Mouse (Mus musculus) neural tube, embryonic 11.5 days (tissue): Measurements from ENCODE around the gene Jup. TPM values are rescaled to one million over a fixed set of nuclear protein-coding genes. Genes with fewer than 3 reads are reported as not detected.

Experiments
- ATAC-seq: fragments of 200-750 bp; cut with Nextera tagmentation; 2 replicates; pipeline ENCODE4 v1.8.0; 2017; ENCODE audit warnings: moderate number of reproducible peaks, mild to moderate bottlenecking, moderate TSS enrichment, moderate library complexity; ENCODE audit not compliant: insufficient read depth, low FRiP score, low TSS enrichment
- DNase-seq: peaks from one replicate; pipeline ENCODE4 v3.0.0-alpha.2; 2015; ENCODE audit warnings: low spot score
- H3K27ac ChIP-seq: fragments of 300-500 bp; sonication (generic); 2 replicates; pipeline ENCODE4 v1.5.1; 2014; ENCODE audit warnings: low read depth, mild to moderate bottlenecking, low read length
- H3K27me3 ChIP-seq: fragments of 300-500 bp; sonication (generic); 2 replicates; pipeline ENCODE4 v1.6.1; 2014; ENCODE audit warnings: mild to moderate bottlenecking, low read length, mixed read lengths; ENCODE audit not compliant: control insufficient read depth, insufficient read depth
- H3K36me3 ChIP-seq: fragments of 300-500 bp; sonication (generic); 2 replicates; pipeline ENCODE4 v1.6.1; 2014; ENCODE audit warnings: mild to moderate bottlenecking, low read length, moderate library complexity, mixed read lengths; ENCODE audit not compliant: control insufficient read depth, insufficient read depth
- H3K4me1 ChIP-seq: fragments of 300-500 bp; sonication (generic); 2 replicates; pipeline ENCODE4 v1.6.1; 2014; ENCODE audit warnings: low read length, mixed read lengths; ENCODE audit not compliant: control insufficient read depth, insufficient read depth
- H3K4me2 ChIP-seq: fragments of 300-500 bp; sonication (generic); 2 replicates; pipeline ENCODE4 v1.6.1; 2014; ENCODE audit warnings: low read depth, mild to moderate bottlenecking, moderate library complexity
- H3K4me3 ChIP-seq: fragments of 300-500 bp; sonication (generic); 2 replicates; pipeline ENCODE4 v1.5.1; 2014; ENCODE audit warnings: low read depth, low read length
- H3K9ac ChIP-seq: fragments of 300-500 bp; sonication (generic); 2 replicates; pipeline ENCODE4 v1.6.1; 2014; ENCODE audit warnings: mild to moderate bottlenecking, low read length
- H3K9me3 ChIP-seq: fragments of 300-500 bp; sonication (generic); 2 replicates; pipeline ENCODE4 v1.6.1; 2016; ENCODE audit warnings: low read length; ENCODE audit not compliant: control insufficient read depth
- WGBS: fragments of 180-500 bp; shearing (Covaris S2); extraction: QIAGEN DNeasy Blood & Tissue Kit; methylation state at CpG from one replicate; pipeline ENCODE4 v1.1.7; 2014; 5-methylcytosine and 5-hydroxymethylcytosine counted together
- polyA plus RNA-seq: library from polyadenylated mRNA; unstranded; fragments of >200 nt; fragmentation: Nextera tagmentation; extraction: Ambion mirVana; gene quantifications from 2 replicates; pipeline ENCODE4 v1.2.1, GENCODE M21; 2014

Jup gene
- polyA plus RNA-seq, 1 experiment from 2014 or later: 48.8 TPM

DNA sequence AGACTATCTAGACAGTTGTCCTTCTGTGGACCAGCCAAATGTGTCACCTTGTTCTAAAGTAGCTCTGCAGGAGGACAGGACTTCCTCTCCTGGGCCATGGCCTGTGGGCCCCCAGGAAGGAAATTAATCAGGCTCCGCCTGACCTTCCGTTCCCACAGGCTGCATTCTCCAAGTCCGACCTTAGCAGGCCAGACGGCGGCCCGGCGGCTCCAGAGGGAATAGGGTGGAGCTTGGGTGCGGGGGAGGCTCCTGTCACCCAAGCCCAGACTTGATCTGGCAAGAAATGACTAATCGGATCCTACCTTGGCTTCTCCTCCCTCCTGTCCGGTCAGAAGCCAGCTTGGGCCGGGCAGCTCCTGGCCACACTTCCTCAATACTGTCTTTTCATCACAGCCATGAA, 2.4 kb downstream of the Jup start:
- H3K27me3 ChIP-seq: peaks cover 16% of the 10 kb centered on the region
- H3K4me1 ChIP-seq: peaks cover 8% of the 10 kb centered on the region; the same call in 1 of the 2 replicates
- H3K36me3 ChIP-seq: no peaks in the 10 kb centered on the region
- WGBS: 37% methylated on average over 11 of the region's 11 CpGs
- H3K9me3 ChIP-seq: no peaks in the 10 kb centered on the region
- H3K9ac ChIP-seq: no peak overlapping the region
- H3K4me2 ChIP-seq: peak overlapping the region; percentile 57
- H3K27ac ChIP-seq: no peak overlapping the region
- no peak for DNase-seq
- no peak overlapping the region; the same call in 1 of the 2 replicates for H3K4me3 ChIP-seq
- no peak for ATAC-seq

DNA sequence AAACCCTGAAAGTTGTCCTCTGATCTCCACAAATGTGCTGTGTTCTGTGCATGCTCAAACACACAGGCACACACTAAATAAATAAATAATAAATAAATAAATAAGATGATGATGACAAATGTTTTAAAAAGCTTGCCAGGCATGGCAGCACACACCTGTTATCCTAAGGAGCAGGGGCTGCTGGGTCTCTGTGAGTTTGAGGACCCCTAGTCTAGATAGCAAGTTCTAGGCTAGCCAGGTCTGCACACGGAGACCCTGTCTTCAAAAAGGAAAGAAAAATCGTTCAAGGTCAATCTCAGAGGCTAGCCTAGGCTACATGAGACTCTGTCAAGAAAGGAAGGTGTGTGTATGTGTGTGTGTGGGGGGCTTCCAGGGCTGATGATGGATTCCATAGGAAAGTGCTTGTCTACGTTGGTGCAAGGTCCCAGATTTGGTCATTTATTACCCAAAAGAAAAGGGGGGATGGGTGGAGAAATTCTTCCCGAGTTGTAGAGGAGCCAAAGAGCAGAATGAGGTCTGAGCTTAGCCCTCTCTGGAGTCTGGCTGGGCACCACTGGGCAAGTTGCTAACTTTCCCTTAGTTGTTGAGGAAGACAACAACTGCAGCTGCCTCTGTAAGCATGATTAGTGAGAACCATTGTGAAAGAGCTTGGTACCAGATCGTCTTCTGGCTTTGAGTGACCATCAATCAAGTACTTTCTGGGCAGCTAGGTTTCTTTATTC, 3.0 kb downstream of the Jup start:
- ATAC-seq: no peak
- H3K4me3 ChIP-seq: no peak overlapping the region
- H3K9me3 ChIP-seq: no peaks in the 10 kb centered on the region
- peaks cover 16% of the 10 kb centered on the region for H3K27me3 ChIP-seq
- no peaks in the 10 kb centered on the region for H3K36me3 ChIP-seq
- WGBS: 53% methylated on average over 5 of the region's 5 CpGs
- DNase-seq: no peak
- H3K4me1 ChIP-seq: peaks cover 8% of the 10 kb centered on the region; the same call in 1 of the 2 replicates
- no peak overlapping the region; the same call in 1 of the 2 replicates for H3K4me2 ChIP-seq
- H3K9ac ChIP-seq: no peak overlapping the region
- no peak overlapping the region for H3K27ac ChIP-seq

DNA sequence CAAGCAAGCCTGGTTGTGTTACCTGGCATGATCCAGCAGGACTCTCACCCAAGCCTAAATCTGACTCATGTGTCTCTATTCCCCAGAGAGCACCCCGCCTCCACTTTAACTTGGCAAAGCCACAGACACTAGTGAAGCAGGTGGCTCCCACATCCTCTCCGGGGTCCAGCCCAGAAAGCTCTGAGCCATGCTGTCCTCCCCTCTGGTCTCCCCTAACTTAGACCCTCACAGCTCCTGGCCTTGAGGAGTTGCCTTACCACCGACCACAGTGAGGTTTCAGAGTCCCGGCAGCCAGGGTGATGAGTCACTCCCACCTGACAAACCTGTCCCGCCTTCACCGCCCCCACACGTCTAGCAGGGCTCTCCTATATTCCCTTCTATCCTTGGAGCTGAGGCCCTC, 3.8 kb downstream of the Jup start:
- Histone ChIP-seq H3K27me3 (peaks cover 16% of the 10 kb centered on the region), H3K36me3 (no peaks in the 10 kb centered on the region), H3K4me3 (no peak overlapping the region), H3K4me2 (no peak overlapping the region), H3K4me1 (peaks cover 8% of the 10 kb centered on the region; the same call in 1 of the 2 replicates), H3K9ac (no peak overlapping the region), H3K9me3 (no peaks in the 10 kb centered on the region), H3K27ac (no peak overlapping the region)
- DNase-seq (no peak), ATAC-seq (no peak)
- WGBS: 78% methylated on average over 7 of the region's 7 CpGs

DNA sequence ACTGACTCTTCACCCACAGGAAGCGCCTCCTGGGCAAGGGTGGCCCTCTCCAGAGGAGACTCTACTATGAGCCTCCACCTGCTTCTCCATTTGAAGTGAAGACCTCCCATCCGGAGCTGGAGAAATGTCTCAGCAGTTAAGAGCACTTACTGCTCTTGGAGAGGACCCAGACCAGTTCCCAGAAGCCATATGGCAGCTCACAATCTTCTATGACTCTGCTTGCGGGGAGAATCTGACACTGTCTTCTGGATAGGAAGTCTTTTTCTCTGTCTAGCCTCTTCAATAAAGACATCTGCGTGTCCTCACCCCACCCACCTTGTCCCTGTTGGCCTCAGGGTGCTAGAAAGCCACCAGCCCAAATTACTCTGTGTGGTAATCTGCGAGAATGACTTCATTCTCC, 4.6 kb downstream of the Jup start:
- WGBS: 78% methylated on average over 5 of the region's 5 CpGs
- no peak for ATAC-seq
- H3K36me3 ChIP-seq: no peaks in the 10 kb centered on the region
- no peak overlapping the region for H3K27ac ChIP-seq
- DNase-seq: no peak
- no peak overlapping the region for H3K4me2 ChIP-seq
- no peak overlapping the region for H3K9ac ChIP-seq
- no peaks in the 10 kb centered on the region for H3K9me3 ChIP-seq
- no peak overlapping the region for H3K4me3 ChIP-seq
- peaks cover 16% of the 10 kb centered on the region for H3K27me3 ChIP-seq
- H3K4me1 ChIP-seq: peaks cover 11% of the 10 kb centered on the region

DNA sequence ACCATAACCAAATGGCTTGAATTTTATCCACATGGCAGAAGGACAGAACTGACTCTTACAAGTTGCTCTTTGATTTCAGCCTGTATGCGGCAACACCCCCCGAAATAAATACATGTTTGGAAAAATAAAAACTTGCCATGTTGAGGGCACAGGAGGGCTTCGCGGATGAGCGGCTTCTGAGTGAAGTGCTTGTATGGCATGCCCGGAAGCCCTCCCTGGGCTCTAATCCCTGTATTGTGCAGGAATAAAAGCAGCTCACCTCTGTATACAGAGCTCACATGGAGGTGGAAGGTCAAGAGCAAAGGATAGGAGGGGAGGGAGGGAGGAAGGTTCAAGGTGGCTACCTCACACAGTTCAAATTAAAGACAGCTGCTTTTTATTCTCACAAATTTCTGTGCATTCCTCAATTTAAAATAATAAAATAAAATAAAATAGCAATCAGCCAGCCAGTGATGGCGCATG, 5.6 kb downstream of the Jup start:
- WGBS: 91% methylated on average over 7 of the region's 7 CpGs
- Histone ChIP-seq H3K4me1 (peaks cover 14% of the 10 kb centered on the region), H3K36me3 (no peaks in the 10 kb centered on the region)

DNA sequence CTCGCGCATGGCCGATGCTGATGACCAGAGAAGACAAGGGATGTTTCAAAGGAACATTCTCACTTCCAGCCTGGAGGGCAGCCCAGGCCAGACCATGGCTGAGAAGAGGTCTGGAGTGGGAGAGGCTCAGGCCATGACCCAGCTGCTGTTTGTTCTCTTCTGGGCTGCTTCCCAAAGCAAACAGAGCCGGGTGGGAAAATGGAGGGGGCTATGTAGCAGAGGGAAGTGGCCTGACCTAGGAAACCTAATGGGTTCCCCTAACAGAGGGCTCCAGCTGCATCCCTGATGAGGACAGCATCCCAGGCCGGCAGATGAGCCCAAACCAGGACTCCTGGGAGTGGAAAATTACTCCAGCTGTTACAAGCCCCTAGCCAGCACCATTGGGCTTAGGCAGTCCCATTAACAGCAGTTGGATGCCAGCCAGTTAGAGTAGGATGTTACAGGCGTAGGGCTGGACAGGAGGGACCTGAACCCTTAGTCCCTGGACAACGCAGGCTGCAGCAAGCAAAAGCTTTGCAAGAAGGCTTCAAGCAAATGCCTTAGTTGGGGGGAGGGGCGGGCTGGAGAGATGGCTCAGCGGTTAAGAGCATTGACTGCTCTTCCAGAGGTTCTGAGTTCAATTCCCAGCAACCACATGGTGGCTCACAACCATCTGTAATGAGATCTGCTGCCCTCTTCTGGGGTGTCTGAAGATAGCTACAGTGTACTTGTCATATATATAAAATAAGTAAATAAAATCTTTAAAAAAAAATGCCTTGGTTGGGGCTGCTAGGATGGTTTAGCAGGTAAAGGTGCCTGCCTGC, 6.3 kb downstream of the Jup start:
- ATAC-seq (no peak), DNase-seq (peak; percentile 30)
- Histone ChIP-seq H3K9me3 (no peaks in the 10 kb centered on the region), H3K4me2 (no peak overlapping the region), H3K4me1 (peaks cover 12% of the 10 kb centered on the region), H3K4me3 (no peak overlapping the region), H3K27me3 (peaks cover 10% of the 10 kb centered on the region), H3K27ac (0 out of 2 replicates have a peak overlapping the region, but pooled peaks have one; percentile 14), H3K9ac (0 out of 2 replicates have a peak overlapping the region, but pooled peaks have one; percentile 4), H3K36me3 (no peaks in the 10 kb centered on the region)
- WGBS: 71% methylated on average over 9 of the region's 9 CpGs

More for the DNA sequence above, 5.6 kb downstream of the Jup start:
- no peaks in the 10 kb centered on the region for H3K9me3 ChIP-seq
- peaks cover 15% of the 10 kb centered on the region for H3K27me3 ChIP-seq
- no peak overlapping the region for H3K4me2 ChIP-seq
- H3K9ac ChIP-seq: no peak overlapping the region
- no peak overlapping the region for H3K27ac ChIP-seq
- DNase-seq (no peak), ATAC-seq (no peak)
- no peak overlapping the region for H3K4me3 ChIP-seq

- Histone ChIP-seq H3K9me3 (no peaks in the 10 kb centered on the region), H3K9ac (no peak overlapping the region), H3K4me2 (no peak overlapping the region), H3K4me3 (no peak overlapping the region), H3K4me1 (peaks cover 8% of the 10 kb centered on the region), H3K27me3 (0 out of 2 replicates have a peak, but pooled peaks cover under 1% of the 10 kb centered on the region), H3K27ac (no peak overlapping the region), H3K36me3 (no peaks in the 10 kb centered on the region)
- WGBS: 45% methylated on average over 8 of the region's 8 CpGs
- DNase-seq (no peak), ATAC-seq (no peak)
Observed at GRCm38 (mm10) chr11:100389931-100390445, 7.6 kb downstream of the Jup start.

GRCm38 (mm10) chr11:100388588-100388987, 9.0 kb downstream of the Jup start:
- Histone ChIP-seq H3K4me2 (no peak overlapping the region), H3K27ac (no peak overlapping the region), H3K36me3 (no peaks in the 10 kb centered on the region), H3K4me3 (no peak overlapping the region), H3K4me1 (peaks cover 6% of the 10 kb centered on the region), H3K9me3 (no peaks in the 10 kb centered on the region), H3K27me3 (no peaks in the 10 kb centered on the region), H3K9ac (no peak overlapping the region)
- 83% methylated on average over 6 of the region's 6 CpGs for WGBS
- DNase-seq (no peak), ATAC-seq (no peak)
